Mouse (Mus musculus): ENCODE measurements around the gene Dalrd3. TPM values are rescaled to one million over a fixed set of nuclear protein-coding genes. Genes with fewer than 3 reads are reported as not detected.

The Dalrd3 gene
- polyA plus RNA-seq, 1 experiment from 2014 or later: 183 TPM

DNA sequence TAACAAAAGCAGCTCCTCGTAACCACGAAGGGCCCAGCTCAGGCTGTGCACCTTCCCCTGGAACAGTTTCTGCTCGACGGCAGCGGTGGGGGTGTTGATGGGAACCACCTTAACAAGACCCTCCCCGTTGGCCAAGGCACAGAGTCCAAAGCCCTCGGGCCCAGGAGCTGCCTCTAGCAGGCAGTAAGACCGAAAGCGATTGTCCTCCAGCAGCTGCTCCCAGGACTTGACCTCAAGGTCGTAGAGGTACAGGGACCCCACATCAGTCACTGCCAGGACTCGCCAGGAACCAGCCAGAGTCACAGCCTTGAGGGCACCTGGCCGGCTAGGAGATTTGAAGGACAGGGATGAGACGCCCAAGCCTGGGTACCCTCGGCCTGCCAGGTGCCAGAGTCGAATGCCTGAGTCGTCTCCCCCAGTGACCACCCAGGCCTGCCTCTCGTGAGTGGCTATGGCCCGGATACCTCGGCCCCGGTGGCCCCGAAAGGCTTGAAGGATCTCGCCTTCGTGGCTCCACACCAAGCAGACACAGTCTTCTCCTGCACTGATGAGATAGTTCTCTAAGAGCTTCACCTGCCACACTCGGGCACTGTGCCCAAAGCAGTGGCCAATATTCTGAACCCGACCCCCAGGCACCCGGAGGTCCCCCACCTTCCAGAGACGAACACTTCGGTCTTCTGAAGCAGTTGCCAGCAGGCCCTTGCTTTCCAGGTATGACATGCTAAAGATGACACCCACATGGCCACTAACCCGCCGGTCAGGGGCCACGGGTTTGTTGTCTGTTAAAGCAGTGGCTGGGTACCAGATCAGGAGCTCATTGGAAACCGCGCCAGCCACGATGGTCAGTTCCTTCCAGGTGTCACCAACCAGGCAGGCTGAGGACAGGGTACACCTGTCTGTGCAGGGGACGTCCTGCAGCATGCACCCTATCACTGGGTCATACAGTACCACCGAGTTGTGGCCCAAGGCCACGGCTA, 5.9 kb downstream of the Dalrd3 start:
- no peak overlapping the region for H3K4me2 ChIP-seq (ENCODE audit: low read depth, severe bottlenecking)
- no peak for DNase-seq (ENCODE audit: low spot score)
- H3K4me3 ChIP-seq (ENCODE audit: low read depth, low read length): no peak overlapping the region
- H3K4me1 ChIP-seq (ENCODE audit: control insufficient read depth, insufficient read depth, low read length): peaks cover 23% of the 10 kb centered on the region; the same call in 1 of the 2 replicates
- H3K36me3 ChIP-seq (ENCODE audit: control insufficient read depth, insufficient read depth, low read length): peaks cover 24% of the 10 kb centered on the region
- no peaks in the 10 kb centered on the region for H3K27me3 ChIP-seq (ENCODE audit: control insufficient read depth, insufficient read depth, low read length)
- no peak for ATAC-seq (ENCODE audit: insufficient number of reproducible peaks, low FRiP score, low TSS enrichment, low read depth)
- no peak overlapping the region for H3K27ac ChIP-seq (replicated peaks; ENCODE audit: low read depth, low read length)
- no peak overlapping the region for H3K9ac ChIP-seq (ENCODE audit: low read length)
- 88% methylated on average over 37 of the region's 37 CpGs for WGBS
- no peaks in the 10 kb centered on the region for H3K9me3 ChIP-seq (ENCODE audit: control insufficient read depth, low read length)

DNA sequence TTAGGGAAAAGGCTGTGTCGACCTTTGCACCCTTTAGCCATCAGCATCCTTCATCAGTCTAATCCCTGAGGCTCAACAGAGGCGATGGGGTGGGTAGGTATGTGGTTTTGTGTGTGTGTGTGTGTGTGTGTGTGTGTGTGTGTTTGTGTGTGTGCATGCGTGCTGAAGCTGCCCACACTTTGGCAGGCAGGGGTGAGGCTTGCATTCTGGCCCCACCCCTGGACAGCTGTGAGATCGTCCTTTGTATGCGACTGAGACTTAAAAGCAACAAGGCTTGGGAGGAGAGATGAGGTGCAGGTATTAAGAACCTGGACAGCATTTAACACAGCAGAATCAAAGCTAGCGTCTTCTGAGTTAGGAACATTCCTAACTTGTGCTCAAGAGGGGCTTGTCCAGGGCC, 7.3 kb downstream of the Dalrd3 start:
- H3K4me2 ChIP-seq (ENCODE audit: low read depth, severe bottlenecking): peak overlapping the region; percentile 88
- H3K36me3 ChIP-seq (ENCODE audit: control insufficient read depth, insufficient read depth, low read length): peaks cover 19% of the 10 kb centered on the region; the same call in 1 of the 2 replicates
- H3K9ac ChIP-seq (ENCODE audit: low read length): no peak overlapping the region
- H3K27ac ChIP-seq (replicated peaks; ENCODE audit: low read depth, low read length): no peak overlapping the region
- 71% methylated on average over 6 of the region's 6 CpGs for WGBS
- peak overlapping the region; percentile 87 for H3K4me3 ChIP-seq (ENCODE audit: low read depth, low read length)
- no peaks in the 10 kb centered on the region for H3K9me3 ChIP-seq (ENCODE audit: control insufficient read depth, low read length)
- H3K4me1 ChIP-seq (ENCODE audit: control insufficient read depth, insufficient read depth, low read length): peaks cover 23% of the 10 kb centered on the region; the same call in 1 of the 2 replicates
- no peak for DNase-seq (ENCODE audit: low spot score)
- no peaks in the 10 kb centered on the region for H3K27me3 ChIP-seq (ENCODE audit: control insufficient read depth, insufficient read depth, low read length)
- no peak for ATAC-seq (ENCODE audit: insufficient number of reproducible peaks, low FRiP score, low TSS enrichment, low read depth)

DNA sequence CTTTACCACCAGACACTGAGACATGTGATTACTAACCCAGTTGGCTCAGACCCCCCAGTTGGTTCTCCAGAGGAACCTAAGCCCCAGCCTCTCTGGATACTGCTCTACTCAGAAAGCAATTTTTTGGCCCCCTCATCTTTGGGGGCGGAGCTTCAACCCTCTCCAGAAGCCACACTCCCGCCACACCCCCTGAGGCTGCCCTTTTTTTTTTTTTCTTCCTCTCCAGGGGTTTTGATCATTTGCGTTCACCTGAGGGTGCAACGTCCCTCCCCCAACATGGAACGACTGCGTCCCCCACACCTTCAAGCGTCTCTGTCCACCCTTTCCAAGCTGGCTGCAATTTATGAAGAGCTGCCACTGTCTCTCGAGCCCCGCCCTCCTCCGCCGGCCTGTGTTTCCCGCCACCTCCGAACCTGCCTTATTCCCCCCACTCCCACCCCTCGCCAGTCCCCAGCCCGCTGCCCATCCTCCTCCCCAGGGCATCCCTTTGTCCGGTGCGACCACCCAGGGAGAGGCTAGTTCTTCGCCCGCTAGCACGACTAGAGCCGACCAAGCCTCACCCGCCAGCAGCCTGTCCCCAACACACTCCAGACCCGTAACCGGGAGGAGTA, 8.4 kb downstream of the Dalrd3 start:
- Histone ChIP-seq H3K4me1 (ENCODE audit: control insufficient read depth, insufficient read depth, low read length) (peaks cover 23% of the 10 kb centered on the region; the same call in 1 of the 2 replicates), H3K9me3 (ENCODE audit: control insufficient read depth, low read length) (no peaks in the 10 kb centered on the region), H3K36me3 (ENCODE audit: control insufficient read depth, insufficient read depth, low read length) (peaks cover 10% of the 10 kb centered on the region; the same call in 1 of the 2 replicates), H3K27ac (replicated peaks; ENCODE audit: low read depth, low read length) (peak overlapping the region; percentile 90), H3K4me3 (ENCODE audit: low read depth, low read length) (peak overlapping the region; percentile 87), H3K9ac (ENCODE audit: low read length) (peak overlapping the region; percentile 80), H3K27me3 (ENCODE audit: control insufficient read depth, insufficient read depth, low read length) (no peaks in the 10 kb centered on the region), H3K4me2 (ENCODE audit: low read depth, severe bottlenecking) (peak overlapping the region; percentile 88)
- DNase-seq (ENCODE audit: low spot score): peak; percentile 60
- under 1% methylated on average over 24 of the region's 24 CpGs for WGBS
- no peak for ATAC-seq (ENCODE audit: insufficient number of reproducible peaks, low FRiP score, low TSS enrichment, low read depth)

DNA sequence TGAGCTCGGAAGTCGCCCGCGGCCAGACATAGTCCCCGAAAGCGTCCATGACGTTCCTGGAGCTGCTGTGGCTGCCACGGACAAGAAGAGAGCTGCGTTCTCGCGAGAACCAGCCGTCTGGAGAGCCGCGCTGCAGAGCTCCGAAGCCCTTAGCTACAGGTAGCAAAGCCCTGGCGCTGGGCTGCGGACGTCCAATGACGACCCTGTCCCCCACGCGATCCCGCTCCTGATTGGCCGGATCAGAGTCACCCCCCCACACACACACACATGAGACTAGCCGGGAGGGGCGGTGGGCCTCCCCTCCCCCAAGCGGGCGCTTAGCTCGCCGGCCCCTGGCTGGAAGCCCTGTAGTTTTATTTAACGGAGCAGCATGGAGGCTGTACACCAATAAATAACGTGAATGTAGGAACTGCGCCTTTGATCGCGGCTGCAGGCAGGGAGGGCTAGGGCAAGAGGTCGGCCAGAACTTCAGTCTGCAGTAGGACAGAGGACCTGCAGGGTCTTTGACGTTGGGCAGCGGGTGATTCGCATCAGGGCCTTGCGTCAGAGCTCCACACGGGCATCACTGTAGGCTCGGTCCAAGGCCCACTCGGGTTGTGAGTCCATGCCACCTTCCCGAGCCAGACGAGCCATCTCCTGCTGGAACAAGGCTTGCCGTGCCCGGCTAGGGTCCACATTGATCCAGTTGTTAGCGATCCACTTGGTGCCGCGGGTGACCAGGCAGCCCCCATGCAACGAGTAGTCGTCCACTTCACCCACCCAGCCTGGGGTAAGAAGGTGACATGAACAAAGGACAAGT, 9.1 kb downstream of the Dalrd3 start, which contains the start of gene Wdr6:
Gene Wdr6 (minus strand): TSS at position 195 of the 799 bp plus-strand sequence.
- Histone ChIP-seq H3K27ac (replicated peaks; ENCODE audit: low read depth, low read length) (peak within 1 kb of the TSS; percentile 90), H3K27me3 (ENCODE audit: control insufficient read depth, insufficient read depth, low read length) (no peaks in the 10 kb centered on the region), H3K9ac (ENCODE audit: low read length) (peak within 1 kb of the TSS; percentile 80), H3K4me3 (ENCODE audit: low read depth, low read length) (peak within 1 kb of the TSS; percentile 87), H3K4me2 (ENCODE audit: low read depth, severe bottlenecking) (peak within 1 kb of the TSS; percentile 88), H3K9me3 (ENCODE audit: control insufficient read depth, low read length) (no peaks in the 10 kb centered on the region), H3K4me1 (ENCODE audit: control insufficient read depth, insufficient read depth, low read length) (peaks cover 20% of the 10 kb centered on the region; the same call in 1 of the 2 replicates), H3K36me3 (ENCODE audit: control insufficient read depth, insufficient read depth, low read length) (peaks cover 4% of the 10 kb centered on the region; the same call in 1 of the 2 replicates)
- 6% methylated on average over 51 of the region's 51 CpGs for WGBS
- DNase-seq (ENCODE audit: low spot score): peak; percentile 97
- peak; percentile 96 for ATAC-seq (ENCODE audit: insufficient number of reproducible peaks, low FRiP score, low TSS enrichment, low read depth)

DNA sequence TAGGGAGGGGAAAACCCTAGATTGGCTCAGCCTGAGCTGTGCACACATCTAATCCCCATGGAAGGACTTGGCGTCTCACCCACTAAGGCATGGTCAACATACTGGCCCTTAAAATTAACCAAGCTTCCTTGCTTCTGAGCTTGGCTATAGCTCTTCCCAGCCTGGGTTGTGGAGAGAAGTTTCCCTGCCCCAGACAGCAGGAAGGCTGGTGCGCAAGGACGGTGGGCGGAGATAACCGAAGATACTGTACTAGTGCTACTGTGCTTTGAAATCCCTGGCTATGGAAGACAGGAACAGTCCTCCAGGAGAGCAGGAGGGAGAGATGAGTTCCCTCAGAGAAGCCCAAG, 9.6 kb downstream of the Dalrd3 start:
- WGBS: 73% methylated on average over 5 of the region's 5 CpGs
- Histone ChIP-seq H3K9me3 (ENCODE audit: control insufficient read depth, low read length) (no peaks in the 10 kb centered on the region), H3K27me3 (ENCODE audit: control insufficient read depth, insufficient read depth, low read length) (no peaks in the 10 kb centered on the region), H3K36me3 (ENCODE audit: control insufficient read depth, insufficient read depth, low read length) (peaks cover 4% of the 10 kb centered on the region; the same call in 1 of the 2 replicates), H3K27ac (replicated peaks; ENCODE audit: low read depth, low read length) (peak overlapping the region; percentile 90), H3K4me3 (ENCODE audit: low read depth, low read length) (peak overlapping the region; percentile 87; the same call in 1 of the 2 replicates), H3K9ac (ENCODE audit: low read length) (peak overlapping the region; percentile 61), H3K4me2 (ENCODE audit: low read depth, severe bottlenecking) (peak overlapping the region; percentile 88), H3K4me1 (ENCODE audit: control insufficient read depth, insufficient read depth, low read length) (peaks cover 19% of the 10 kb centered on the region; the same call in 1 of the 2 replicates)
- DNase-seq (ENCODE audit: low spot score): no peak
- no peak for ATAC-seq (ENCODE audit: insufficient number of reproducible peaks, low FRiP score, low TSS enrichment, low read depth)

DNA sequence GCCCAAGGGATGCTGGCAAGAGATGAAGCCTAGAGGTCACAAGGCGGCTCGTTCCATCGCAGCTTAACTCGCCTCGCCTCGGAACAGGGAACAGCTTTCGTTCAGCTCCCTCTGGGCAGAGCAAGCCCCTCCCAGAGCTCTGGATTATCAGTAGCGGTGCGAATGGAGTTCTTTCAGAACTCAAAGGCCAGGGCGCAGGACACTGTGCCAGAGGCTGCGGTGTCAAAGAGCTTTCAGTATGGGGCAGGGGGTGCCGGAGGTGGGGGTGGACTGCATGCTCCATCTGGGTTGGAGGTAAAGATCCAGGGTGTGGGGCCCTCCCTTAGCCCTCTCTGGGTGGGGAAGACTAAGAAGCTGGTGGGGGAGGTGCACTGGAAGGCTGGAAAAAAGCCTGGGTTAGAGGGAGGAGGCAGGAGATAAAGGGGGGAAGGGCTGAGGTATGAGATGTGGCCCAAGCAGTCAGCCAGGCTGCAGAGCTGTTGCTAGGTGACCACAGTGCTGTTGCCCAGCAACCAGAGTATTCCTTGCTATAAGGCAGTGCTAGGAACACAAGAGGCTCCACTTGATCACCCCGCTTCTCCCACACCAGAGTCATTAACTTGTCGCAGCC, 18.0 kb downstream of the Dalrd3 start:
- DNase-seq (ENCODE audit: low spot score): peak; percentile 88
- WGBS: 2% methylated on average over 14 of the region's 14 CpGs

DNA sequence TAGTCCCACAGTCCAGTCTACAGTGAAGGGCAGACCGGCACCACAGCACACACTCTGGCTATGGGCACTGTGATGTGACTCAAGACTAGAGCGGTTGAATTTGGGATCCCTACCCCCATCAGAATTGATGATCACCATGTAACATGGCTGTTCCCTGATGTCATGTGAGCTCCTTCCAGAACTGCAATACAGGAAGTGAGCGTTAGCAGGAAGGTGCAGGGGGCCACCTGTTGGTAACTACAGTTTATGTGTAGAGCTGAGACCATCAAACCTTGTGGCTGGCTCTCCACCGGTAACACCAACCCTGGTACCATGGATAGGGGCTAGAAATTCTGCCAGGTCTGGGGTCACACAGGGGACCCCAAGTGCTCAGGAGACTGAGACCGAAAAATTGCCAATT, 19.5 kb downstream of the Dalrd3 start:
- WGBS: 76% methylated on average over 5 of the region's 5 CpGs
- 0 out of 2 replicates have a peak, but pooled peaks have one; percentile 15 for ATAC-seq (ENCODE audit: insufficient number of reproducible peaks, low FRiP score, low TSS enrichment, low read depth)
- Histone ChIP-seq H3K4me2 (ENCODE audit: low read depth, severe bottlenecking) (no peak overlapping the region), H3K4me1 (ENCODE audit: control insufficient read depth, insufficient read depth, low read length) (peaks cover 16% of the 10 kb centered on the region), H3K4me3 (ENCODE audit: low read depth, low read length) (no peak overlapping the region), H3K36me3 (ENCODE audit: control insufficient read depth, insufficient read depth, low read length) (no peaks in the 10 kb centered on the region), H3K27ac (replicated peaks; ENCODE audit: low read depth, low read length) (no peak overlapping the region), H3K9me3 (ENCODE audit: control insufficient read depth, low read length) (no peaks in the 10 kb centered on the region), H3K9ac (ENCODE audit: low read length) (no peak overlapping the region), H3K27me3 (ENCODE audit: control insufficient read depth, insufficient read depth, low read length) (no peaks in the 10 kb centered on the region)
- no peak for DNase-seq (ENCODE audit: low spot score)

More for the DNA sequence above, 18.0 kb downstream of the Dalrd3 start:
- peak; percentile 95 for ATAC-seq (ENCODE audit: insufficient number of reproducible peaks, low FRiP score, low TSS enrichment, low read depth)
- Histone ChIP-seq H3K4me1 (ENCODE audit: control insufficient read depth, insufficient read depth, low read length) (peaks cover 16% of the 10 kb centered on the region), H3K27ac (replicated peaks; ENCODE audit: low read depth, low read length) (peak overlapping the region; percentile 80), H3K27me3 (ENCODE audit: control insufficient read depth, insufficient read depth, low read length) (no peaks in the 10 kb centered on the region), H3K4me2 (ENCODE audit: low read depth, severe bottlenecking) (peak overlapping the region; percentile 41), H3K9me3 (ENCODE audit: control insufficient read depth, low read length) (no peaks in the 10 kb centered on the region), H3K36me3 (ENCODE audit: control insufficient read depth, insufficient read depth, low read length) (no peaks in the 10 kb centered on the region), H3K4me3 (ENCODE audit: low read depth, low read length) (peak overlapping the region; percentile 14; the same call in 1 of the 2 replicates), H3K9ac (ENCODE audit: low read length) (peak overlapping the region; percentile 34; the same call in 1 of the 2 replicates)

Data from limb, embryonic 11.5 days (tissue).